Mouse (Mus musculus): ENCODE results near the gene Cnp.

GRCm38 (mm10) chr11:100608796-100609195, 34.1 kb downstream of the Cnp start:
- TF ChIP-seq CTCF (IDR thresholded peaks at IDR 0.05; ENCODE audit: low read depth, low read length) (no peak), EP300 (IDR thresholded peaks at IDR 0.05; ENCODE audit: insufficient read depth, low read depth, low read length) (no peak), POLR2A (IDR thresholded peaks at IDR 0.05; ENCODE audit: insufficient read depth, low read length) (no peak)

Data from ES-Bruce4 (cell line).